Mouse (Mus musculus): ENCODE results near the gene Ifitm3.

GRCm38 (mm10) chr7:140998853-140999700, 11.5 kb downstream of the Ifitm3 start:
- no peak for TF ChIP-seq POLR2A (IDR thresholded peaks at IDR 0.05; ENCODE audit: low read depth, low read length)
- TF ChIP-seq CTCF (conservative IDR thresholded peaks at IDR 0.05; ENCODE audit: insufficient read depth, insufficient read length, low read depth, low read length): no peak
